Comparison of ENCODE assay signal across 8 mouse cellular contexts in genomic region chr16:4640267-4641005, GRCm38 (mm10). TPM values are rescaled to one million over a fixed set of nuclear protein-coding genes. Genes with fewer than 3 reads are reported as not detected.
DNase-seq lines count a peak whose midpoint lies in the region; ATAC-seq lines count a peak whose summit lies in the region.

No protein-coding gene starts in this region.

- no peaks in the 10 kb centered on the region for H3K27me3 ChIP-seq in kidney, embryonic 16.5 days (ENCODE audit: insufficient read depth, low read length)

- H3K4me1 ChIP-seq in kidney, embryonic 16.5 days (ENCODE audit: insufficient read depth, low read length) = peaks cover 56% of the 10 kb centered on the region

- H3K9ac ChIP-seq in kidney, embryonic 16.5 days (replicated peaks; ENCODE audit: low read length) = peak overlapping the region; percentile 82

- H3K4me2 ChIP-seq in kidney, embryonic 16.5 days (replicated peaks; ENCODE audit: low read depth, low read length) = peak overlapping the region; percentile 72

- peak; percentile 28 to 36 for DNase-seq in spleen, postnatal 36 days (ENCODE audit: low spot score in 2 of 2)
- no peak for DNase-seq in spleen, adult 12 weeks (ENCODE audit: low spot score)
- peak; percentile 37 for DNase-seq in lung, postnatal 14 days
- peak; percentile 59 for DNase-seq in yolk sac, embryonic 10.5 days (ENCODE audit: low spot score)
- no peak for DNase-seq in frontal cortex, postnatal 36 days (ENCODE audit: low spot score in 2 of 2)
- DNase-seq in layer of hippocampus, adult 9-10 months (ENCODE audit: low spot score) = no peak

- H3K27ac ChIP-seq in kidney, embryonic 16.5 days (ENCODE audit: low read length) = peak overlapping the region; percentile 93

- peak; percentile 68 for ATAC-seq in granulocyte monocyte progenitor cell, adult 5-6 weeks (replicated peaks; ENCODE audit: poor library complexity, severe bottlenecking)
- ATAC-seq in kidney, embryonic 16.5 days (ENCODE audit: low FRiP score, low TSS enrichment) = peak; percentile 62

- 3% methylated on average over 17 of the region's 17 CpGs for WGBS in kidney, embryonic 16.5 days

- H3K9me3 ChIP-seq in kidney, embryonic 16.5 days (ENCODE audit: low read length) = no peaks in the 10 kb centered on the region

- peak overlapping the region; percentile 75 for H3K4me3 ChIP-seq in kidney, embryonic 16.5 days (ENCODE audit: low read length)

- H3K36me3 ChIP-seq in kidney, embryonic 16.5 days (ENCODE audit: insufficient read depth, low read length) = no peaks in the 10 kb centered on the region; the same call in 1 of the 2 replicates

RNA-seq across cellular contexts. Expression of gene Dnaja3, which starts 0.6 kb away (rescaled TPM):
- total RNA-seq in granulocyte monocyte progenitor cell, adult 5-6 weeks (2014; fragmentation: Nextera tagmentation) = 41.9 and 45.8 TPM in 2 replicates
- 60.9 and 66.4 TPM in 2 replicates for total RNA-seq in granulocyte monocyte progenitor cell, adult 5-6 weeks (2017)
- 89.6 and 95.3 TPM in 2 replicates for polyA plus RNA-seq in kidney, embryonic 16.5 days (2015; fragmentation: Nextera tagmentation; extraction: Ambion mirVana)

RNA-seq across cellular contexts. Expression of gene Vasn, which starts 0.7 kb away (rescaled TPM):
- not detected in 2 replicates for total RNA-seq in granulocyte monocyte progenitor cell, adult 5-6 weeks (2014; fragmentation: Nextera tagmentation)
- 0.67 TPM in 1 of 2 replicates, not detected in the other for total RNA-seq in granulocyte monocyte progenitor cell, adult 5-6 weeks (2017)
- 26.8 TPM in 2 replicates for polyA plus RNA-seq in kidney, embryonic 16.5 days (2015; fragmentation: Nextera tagmentation; extraction: Ambion mirVana)

RNA-seq across cellular contexts. Expression of gene Pam16, which starts 15.6 kb away (rescaled TPM):
- total RNA-seq in granulocyte monocyte progenitor cell, adult 5-6 weeks (2014; fragmentation: Nextera tagmentation) = 42.3 and 113 TPM in 2 replicates
- total RNA-seq in granulocyte monocyte progenitor cell, adult 5-6 weeks (2017) = 45.2 and 50.0 TPM in 2 replicates
- polyA plus RNA-seq in kidney, embryonic 16.5 days (2015; fragmentation: Nextera tagmentation; extraction: Ambion mirVana) = 67.8 and 80.4 TPM in 2 replicates

RNA-seq across cellular contexts. Expression of gene Coro7, which starts 39.1 kb away (rescaled TPM):
- 115 and 187 TPM in 2 replicates for total RNA-seq in granulocyte monocyte progenitor cell, adult 5-6 weeks (2014; fragmentation: Nextera tagmentation)
- 39.8 and 58.1 TPM in 2 replicates for total RNA-seq in granulocyte monocyte progenitor cell, adult 5-6 weeks (2017)
- polyA plus RNA-seq in kidney, embryonic 16.5 days (2015; fragmentation: Nextera tagmentation; extraction: Ambion mirVana) = 21.4 and 24.0 TPM in 2 replicates

RNA-seq across cellular contexts. Expression of gene Glis2, which starts 45.9 kb away (rescaled TPM):
- 2.1 and 2.8 TPM in 2 replicates for total RNA-seq in granulocyte monocyte progenitor cell, adult 5-6 weeks (2014; fragmentation: Nextera tagmentation)
- total RNA-seq in granulocyte monocyte progenitor cell, adult 5-6 weeks (2017) = 0.39 TPM in 1 of 2 replicates, not detected in the other
- 43.6 and 53.6 TPM in 2 replicates for polyA plus RNA-seq in kidney, embryonic 16.5 days (2015; fragmentation: Nextera tagmentation; extraction: Ambion mirVana)

Comparison
In these comparisons a context has a peak if more than half of its experiments do, and no peak if none do; other contexts are left out.
1. DNase-seq: peak in spleen, postnatal 36 days (2 of 2), lung, postnatal 14 days (single experiment) and yolk sac, embryonic 10.5 days (single experiment); none in spleen, adult 12 weeks (single experiment), frontal cortex, postnatal 36 days (0 of 2) and layer of hippocampus, adult 9-10 months (single experiment).